ENCODE assay signal across 11 mouse cellular contexts in genomic region chr3:153169744-153170143, GRCm38 (mm10).
"Had no signal": no experiment of that assay in that cellular context is flagged by ENCODE, and none has a peak within 500 bp of the region (broad histone marks: within the 10 kb centered on the region; RNA-seq: fewer than 3 reads in every experiment).

No protein-coding gene starts in this region.

- H3K4me2 ChIP-seq: intestine, embryonic 15.5 days; limb, embryonic 13.5 days; midbrain, embryonic 15.5 days; stomach, embryonic 15.5 days had no signal

- H3K4me3 ChIP-seq: intestine, embryonic 15.5 days; limb, embryonic 13.5 days; midbrain, embryonic 15.5 days; stomach, embryonic 15.5 days had no signal

- ATAC-seq: intestine, embryonic 15.5 days; midbrain, embryonic 15.5 days had no signal

- H3K9ac ChIP-seq: intestine, embryonic 15.5 days; limb, embryonic 13.5 days; liver, embryonic 14.5 days; midbrain, embryonic 15.5 days; stomach, embryonic 15.5 days had no signal

- H3K9me3 ChIP-seq: intestine, embryonic 15.5 days; limb, embryonic 13.5 days; midbrain, embryonic 15.5 days; stomach, embryonic 15.5 days had no signal

- DNase-seq: kidney, adult 18-20 months; kidney, postnatal 14 days; layer of hippocampus, postnatal 36 days; lung, adult 18-20 months; right cerebral cortex, postnatal 14 days; thymus, postnatal 36 days had no signal

- H3K36me3 ChIP-seq: intestine, embryonic 15.5 days; limb, embryonic 13.5 days; midbrain, embryonic 15.5 days; stomach, embryonic 15.5 days had no signal

- H3K27me3 ChIP-seq: intestine, embryonic 15.5 days; limb, embryonic 13.5 days; midbrain, embryonic 15.5 days; stomach, embryonic 15.5 days had no signal

- H3K27ac ChIP-seq: intestine, embryonic 15.5 days; limb, embryonic 13.5 days; liver, embryonic 14.5 days; midbrain, embryonic 15.5 days; stomach, embryonic 15.5 days had no signal

- H3K4me1 ChIP-seq: intestine, embryonic 15.5 days; limb, embryonic 13.5 days; midbrain, embryonic 15.5 days; stomach, embryonic 15.5 days had no signal
